Mouse (Mus musculus) cerebellum, adult 8-10 months (tissue): ENCODE measurements around the gene Nrsn2.

Experiments
- DNase-seq: peaks from one replicate; pipeline ENCODE4 v3.0.0; 2022

The Nrsn2 gene

DNA sequence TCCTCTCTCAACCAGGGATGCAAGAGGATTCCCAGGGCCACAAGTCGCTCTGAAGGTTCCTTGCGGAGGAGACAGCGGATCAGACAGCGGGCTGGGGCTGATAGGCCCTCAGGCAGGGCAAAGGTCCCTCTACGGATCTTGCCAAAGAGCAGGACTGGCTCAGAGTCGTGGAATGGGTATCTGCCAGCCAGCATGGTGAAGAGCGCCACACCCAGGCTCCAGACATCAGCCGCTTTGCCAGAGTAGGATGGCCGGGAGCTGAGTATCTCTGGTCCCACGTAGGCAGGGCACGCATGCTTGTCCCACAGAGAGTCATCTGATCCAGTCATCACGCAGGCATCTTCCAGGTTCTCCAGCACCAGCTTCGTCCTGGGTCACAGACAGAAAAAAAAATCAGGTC lies 38.1 kb downstream of the Nrsn2 start:
- DNase-seq, result no peak

DNA sequence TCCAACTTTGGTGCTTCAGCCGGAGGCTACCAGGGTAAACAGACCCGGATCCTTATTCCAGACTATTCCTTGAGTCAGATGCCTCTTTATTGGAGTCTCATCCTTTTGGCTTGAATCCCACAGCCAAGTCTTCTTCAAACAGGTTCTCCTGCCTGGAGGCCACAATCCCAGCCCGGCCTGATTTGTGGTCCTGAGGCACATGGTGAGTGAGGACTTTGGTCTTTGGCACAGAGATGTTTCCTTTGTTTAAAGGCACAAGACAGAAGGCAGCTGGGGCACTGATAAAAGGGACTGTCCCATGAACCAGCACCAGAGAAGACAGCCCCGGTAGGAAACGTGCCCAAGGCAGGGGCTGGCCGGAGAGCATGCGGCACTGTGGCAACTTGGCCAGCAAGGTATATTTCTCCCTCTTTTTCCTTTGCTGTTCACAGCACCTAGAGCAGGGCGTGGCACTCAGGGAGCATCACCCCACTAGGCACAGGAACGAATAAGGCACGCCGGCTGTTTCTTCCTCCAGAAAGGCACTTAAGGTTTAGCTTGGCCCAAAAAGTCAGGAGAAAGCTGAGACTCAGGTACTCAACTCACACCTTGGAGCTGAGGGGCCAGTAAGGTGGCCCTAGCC lies 38.7 kb downstream of the Nrsn2 start:
- no peak for DNase-seq

DNA sequence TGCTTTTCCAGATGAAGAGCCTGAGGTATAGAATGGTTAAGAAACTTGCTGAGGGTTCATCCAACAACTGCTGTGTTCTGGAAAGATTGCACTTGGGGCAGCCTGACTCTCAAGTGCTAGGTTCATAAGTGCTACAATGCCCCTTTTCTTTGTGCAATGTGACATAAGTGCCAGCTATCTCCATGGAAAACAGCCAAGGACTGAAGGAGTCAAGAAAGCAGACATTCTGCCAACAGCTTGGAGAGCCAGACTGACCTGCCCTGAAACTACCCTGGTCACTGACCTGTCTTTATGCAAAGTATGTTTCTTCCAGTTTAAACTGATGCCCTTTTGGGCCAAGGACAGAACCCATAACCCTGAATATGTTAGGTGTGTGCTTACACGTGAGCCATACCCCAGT lies 39.6 kb downstream of the Nrsn2 start:
- DNase-seq, result no peak

DNA sequence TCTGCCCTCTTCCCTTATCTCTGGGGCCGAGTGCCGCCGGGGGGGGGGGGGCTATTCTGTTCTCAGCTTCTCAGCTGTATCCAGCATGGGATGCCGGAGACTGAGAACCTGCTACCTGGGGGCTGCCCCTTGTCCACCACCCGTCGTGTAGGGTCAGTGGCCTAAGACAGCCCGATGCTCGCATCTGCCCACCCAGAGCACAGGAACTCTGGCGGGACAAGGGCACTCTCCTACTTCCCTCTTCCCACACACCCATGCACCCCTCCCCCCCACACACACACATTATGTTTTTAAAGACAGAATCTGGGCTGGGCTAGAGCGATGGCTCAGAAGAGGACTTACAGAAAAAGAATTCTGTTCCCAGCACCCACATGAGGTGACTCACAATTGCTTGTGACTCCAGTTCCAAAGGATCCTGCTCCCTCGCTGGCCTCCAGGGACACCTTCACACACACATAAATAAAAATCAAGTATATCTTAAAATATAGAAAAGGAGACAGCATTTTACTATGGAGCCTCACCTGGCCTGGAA lies 41.1 kb downstream of the Nrsn2 start:
- no peak for DNase-seq

DNA sequence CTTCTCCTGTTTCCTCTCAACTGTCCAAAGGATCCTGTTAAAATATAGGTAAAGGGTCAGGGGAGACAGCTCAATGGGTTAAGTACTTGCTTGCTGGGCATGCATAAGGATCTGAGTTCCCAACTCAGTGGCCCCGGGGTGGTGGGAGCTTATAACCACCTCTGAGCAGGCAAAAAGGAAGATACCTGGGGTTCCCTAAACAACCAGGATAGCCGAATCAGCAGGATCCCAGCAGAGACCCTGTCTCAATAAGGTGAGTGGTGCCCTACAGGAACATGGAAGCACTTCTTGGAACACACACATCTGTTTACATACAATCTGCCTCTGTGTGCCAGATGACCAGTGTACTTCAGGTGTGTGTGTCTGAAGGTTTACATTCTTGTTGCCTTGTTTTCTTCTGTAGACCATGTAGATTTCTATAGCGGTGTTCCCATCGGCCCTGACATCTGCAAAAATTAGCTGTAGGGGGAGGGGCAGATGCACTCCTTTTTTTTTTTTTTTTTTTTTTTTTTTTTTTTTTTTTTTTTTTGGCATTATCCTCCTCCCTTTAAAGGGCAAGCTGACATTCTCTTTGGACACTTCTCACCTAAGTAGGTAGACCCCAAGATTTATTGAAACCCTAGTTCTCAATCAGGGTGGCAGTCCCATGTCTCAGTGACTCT lies 43.0 kb downstream of the Nrsn2 start:
- DNase-seq, result no peak

DNA sequence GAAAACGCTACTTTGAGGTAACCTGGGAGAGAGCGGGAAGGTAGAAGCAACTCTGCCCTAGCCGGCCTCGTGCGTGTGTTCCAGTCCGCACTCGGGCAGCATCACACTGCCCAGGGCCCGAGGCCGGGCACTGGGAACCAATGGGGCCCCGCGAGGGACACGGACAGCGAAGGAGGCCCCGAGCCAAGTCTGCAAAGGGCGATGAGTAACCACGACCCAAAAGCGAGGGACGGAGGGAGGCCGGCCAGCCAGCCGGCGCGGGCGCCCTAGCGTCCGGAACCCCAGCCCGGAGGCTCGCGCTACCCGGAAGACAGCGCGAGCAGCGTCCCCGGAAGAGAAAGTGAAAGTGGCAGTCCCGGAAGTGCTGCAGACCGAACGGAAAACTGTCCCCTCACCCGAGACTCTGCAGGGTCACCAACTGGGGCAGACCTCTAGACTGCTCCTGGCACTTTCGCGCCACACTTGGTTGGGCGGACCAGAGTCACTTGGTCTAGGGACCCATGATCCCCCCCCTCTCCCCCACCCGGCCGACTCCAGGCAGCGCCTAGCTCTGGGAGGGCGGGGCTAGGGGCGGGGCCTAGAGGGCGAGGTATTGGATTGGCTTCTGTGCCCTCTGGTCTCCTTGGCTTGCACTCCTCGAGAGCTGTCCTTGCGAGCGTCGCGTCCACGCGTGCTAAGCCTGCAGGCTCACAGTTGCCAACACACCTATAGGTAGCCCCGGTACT lies 44.2 kb downstream of the Nrsn2 start, which contains the start of gene Rbck1:
Rbck1 (minus strand) TSS at position 553 of the 725 bp plus-strand sequence.
- peak; percentile 90 for DNase-seq

DNA sequence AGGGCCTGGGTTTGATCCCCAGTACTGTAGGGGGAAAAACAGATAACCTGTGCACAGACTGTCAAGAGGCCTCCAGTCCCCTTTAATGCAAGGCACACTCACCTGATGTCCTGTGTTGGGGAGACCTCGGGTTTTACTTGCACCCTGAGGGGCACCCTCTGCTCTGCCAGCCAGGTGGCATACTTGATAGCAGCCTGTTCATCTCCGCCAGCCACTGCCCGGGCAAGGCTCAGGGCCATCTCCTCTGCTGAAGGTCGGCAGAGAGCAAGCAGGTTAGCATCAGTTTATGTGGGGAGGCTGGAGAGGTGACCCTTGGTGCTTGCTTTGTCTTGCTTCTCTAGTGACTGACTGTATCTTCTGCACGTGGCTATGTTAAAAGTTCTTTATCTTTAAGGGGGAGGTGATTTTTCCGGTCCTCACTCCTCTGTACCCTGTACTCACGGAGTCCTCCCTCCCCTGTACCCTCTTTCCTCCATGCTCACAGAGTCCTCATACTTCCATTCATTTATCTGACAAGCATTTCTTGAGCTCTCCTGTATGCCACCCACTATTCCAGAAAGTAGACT lies 45.5 kb downstream of the Nrsn2 start:
- no peak for DNase-seq

DNA sequence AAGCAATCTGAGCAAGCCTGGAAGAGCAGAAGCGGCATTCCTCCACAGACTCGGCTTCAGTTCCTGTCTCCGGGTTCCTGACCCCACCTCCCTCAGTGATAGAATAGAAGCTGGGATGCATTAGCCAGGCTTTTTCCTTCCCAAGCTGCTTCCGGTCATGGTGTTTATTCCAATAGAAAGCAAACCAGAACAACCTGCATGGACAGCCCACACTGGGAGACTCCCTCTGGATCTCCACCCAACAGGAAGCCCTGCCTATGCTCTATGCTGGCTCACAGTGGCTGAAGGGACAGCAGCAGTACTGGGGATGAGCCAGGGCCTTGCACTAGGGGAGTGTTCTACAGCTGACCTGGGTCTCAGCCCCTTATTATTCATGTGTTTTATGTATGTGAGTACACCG lies 48.5 kb downstream of the Nrsn2 start:
- no peak for DNase-seq

DNA sequence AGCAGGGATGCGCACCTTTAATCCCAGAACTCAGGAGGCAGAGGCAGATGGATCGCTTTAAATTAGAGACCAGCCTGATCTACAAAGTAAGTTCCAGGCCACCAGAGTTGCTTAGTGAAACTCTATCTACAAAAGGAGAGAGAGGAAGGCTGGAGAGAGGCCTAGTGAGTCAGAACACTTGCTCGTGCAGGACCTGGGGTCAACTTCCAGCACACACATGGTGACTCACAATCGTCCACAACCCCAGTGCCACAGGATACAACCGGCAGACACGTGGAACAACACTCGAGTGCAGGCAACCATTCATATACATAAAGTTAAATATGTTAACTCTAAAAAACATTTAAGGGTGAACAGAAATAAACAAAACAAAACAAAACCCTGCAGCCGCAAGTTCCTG lies 49.8 kb downstream of the Nrsn2 start:
- DNase-seq, result no peak

DNA sequence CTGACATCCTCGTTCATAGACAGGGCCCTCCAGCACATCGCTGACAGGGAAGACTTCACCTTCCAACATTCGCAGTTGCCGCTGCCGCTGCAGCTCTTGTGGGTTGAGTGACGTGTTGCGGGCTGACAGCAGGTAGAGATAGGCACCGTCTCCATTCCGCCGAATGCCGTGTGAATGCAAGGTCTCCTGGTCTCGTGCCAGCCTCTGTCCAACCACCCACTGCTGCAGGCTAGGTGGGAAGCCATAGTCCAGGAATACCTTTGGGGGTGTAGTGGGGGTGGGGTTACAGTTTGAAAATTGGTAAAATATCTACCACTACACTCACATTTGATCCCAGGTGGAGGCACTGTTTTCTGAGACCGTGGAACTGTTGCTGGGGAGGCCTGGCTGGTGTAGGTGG lies 50.3 kb downstream of the Nrsn2 start:
- DNase-seq, result no peak

DNA sequence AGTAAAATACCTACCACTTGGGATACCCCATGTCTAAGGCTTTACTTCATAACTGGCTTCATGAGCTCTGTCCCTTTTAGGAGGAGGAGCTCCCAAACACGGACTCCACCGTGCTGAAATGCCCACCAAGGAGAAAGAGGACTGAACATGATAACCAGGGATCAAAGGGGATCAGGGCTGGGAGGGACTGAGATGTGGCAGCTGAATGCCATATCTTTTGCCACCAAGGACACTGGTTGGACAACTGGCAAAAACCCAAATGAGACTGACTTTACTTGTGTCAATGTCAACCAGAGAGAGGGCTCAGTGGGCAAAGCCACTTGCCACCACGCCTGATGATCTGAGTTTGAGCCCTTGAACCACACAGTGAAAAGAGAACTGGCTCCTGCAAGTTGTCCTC lies 51.6 kb downstream of the Nrsn2 start:
- DNase-seq, result no peak

DNA sequence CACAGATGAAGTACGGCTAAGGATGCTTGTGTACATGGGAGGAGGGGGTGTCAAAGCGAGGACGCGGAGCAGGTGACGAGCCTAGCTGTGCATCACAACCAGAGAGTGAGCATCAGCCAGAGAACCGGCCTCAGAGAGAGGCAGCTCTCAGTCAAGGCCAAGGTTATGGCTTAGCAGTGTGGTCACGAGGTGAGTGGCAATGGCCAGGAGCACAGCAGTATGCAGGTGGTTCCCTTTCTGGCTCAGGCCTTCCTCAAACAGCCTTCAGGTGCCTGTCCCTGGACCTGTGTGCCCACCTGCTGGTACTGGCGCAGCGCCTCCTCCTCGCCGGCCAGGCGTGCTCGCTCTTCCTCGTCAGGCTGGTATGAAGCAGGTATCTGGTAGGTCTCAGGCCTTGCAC lies 52.5 kb downstream of the Nrsn2 start:
- DNase-seq, result peak; percentile 61

DNA sequence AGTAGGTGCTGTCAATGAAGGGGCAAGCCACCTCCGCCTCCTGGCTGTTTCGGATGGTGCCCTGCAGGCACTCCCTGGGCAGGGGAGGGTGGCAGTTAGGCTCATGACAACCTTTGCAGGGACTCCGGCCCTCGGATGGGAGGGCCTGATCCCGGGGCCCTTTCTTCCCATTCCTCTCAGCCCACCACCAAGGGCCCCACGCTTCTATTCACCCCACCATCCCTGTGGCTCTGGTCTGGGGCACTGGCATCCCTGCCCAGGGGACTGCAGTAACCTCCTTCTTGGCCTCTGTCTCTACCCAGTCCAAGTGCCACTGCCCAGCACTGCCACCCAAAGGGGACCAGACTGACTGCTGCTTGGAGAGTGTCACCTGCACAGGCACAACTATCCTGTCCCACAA lies 54.2 kb downstream of the Nrsn2 start:
- DNase-seq, result no peak

DNA sequence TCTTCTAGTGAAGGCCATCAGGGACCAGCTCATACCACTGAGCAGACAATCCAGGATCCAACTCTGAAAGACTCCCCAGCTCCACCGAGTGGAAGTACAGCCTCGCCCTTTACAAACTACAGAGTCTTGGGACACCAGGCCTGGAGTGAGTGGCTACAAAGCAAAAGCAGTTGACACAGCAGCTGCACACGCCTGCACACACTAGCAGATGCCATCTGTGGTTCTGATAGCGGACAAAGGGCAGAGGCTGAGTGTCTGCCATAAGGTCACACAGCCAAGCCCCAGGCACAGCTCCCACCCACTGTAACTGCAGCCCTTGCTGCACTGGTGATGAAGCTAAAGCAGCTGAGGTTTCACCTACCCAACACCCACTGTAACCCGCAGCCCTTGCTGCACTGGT lies 54.9 kb downstream of the Nrsn2 start:
- DNase-seq, result no peak
